Mouse (Mus musculus) Patski (cell line): ENCODE measurements around the gene Lrp4. TPM values are rescaled to one million over a fixed set of nuclear protein-coding genes. Genes with fewer than 3 reads are reported as not detected.

Experiments
- ATAC-seq: fragments of 100-300 bp; one replicate; pipeline ENCODE4 v1.8.0; 2021
- CTCF ChIA-PET: fragments of 350-600 bp; sonication (Branson Sonifier 250); formaldehyde crosslinking; loops from one replicate; lab custom pipeline; 2022; ENCODE audit warnings: inconsistent platforms; lab: Charles Lee
- POLR2A ChIA-PET: fragments of 350-600 bp; sonication (Branson Sonifier 250); formaldehyde crosslinking; loops from one replicate; lab custom pipeline; 2022; ENCODE audit warnings: antibody characterized with exemption, inconsistent platforms; lab: Charles Lee
- DNase-seq: peaks from one replicate; pipeline ENCODE4 v3.0.0-alpha.2; 2011; ENCODE audit warnings: low read depth, low spot score
- H3K27me3 ChIP-seq: fragments of 371-371 bp; one replicate; pipeline ENCODE4 v1.5.1; 2021
- CTCF ChIP-seq: fragments of 100-300 bp; IDR thresholded peaks from one replicate; pipeline ENCODE4 v1.5.1; 2021
- in situ Hi-C: fragments of 300-500 bp; cut with MboI; formaldehyde crosslinking; loops from 3 replicates; pipeline ENCODE4 v1.11.1; 2018; ENCODE audit warnings: low pct_unique_long_range_greater_than_20kb, mixed read lengths
- polyA plus RNA-seq: library from polyadenylated mRNA; unstranded; gene quantifications from one replicate; pipeline ENCODE4 v1.2.3, GENCODE M21; 2021

The Lrp4 gene
- polyA plus RNA-seq, 1 experiment from 2014 or later, result 3.4 TPM

DNA sequence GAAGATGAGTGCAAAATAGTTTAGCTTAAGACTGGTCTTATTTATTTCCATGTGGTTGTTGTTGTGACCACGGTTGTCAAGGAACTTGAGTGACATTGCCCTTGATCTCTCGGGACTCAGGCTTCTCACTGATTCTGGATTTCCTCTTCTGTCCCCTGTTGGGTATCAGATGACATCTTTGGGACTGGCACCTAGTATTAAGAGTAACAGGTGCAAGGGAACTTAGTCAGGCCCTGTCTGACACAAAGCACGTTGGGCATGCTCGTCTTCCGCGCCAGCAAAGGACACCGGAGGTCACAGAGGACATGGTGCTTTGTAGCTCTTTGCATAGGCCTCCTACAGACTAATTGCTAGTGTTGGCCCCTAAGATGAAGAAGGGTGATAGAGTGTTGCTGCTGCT, 3.5 kb downstream of the Lrp4 start:
- DNase-seq (no peak), ATAC-seq (no peak)
- ChIA-PET POLR2A (no interaction called here), CTCF (interaction anchor here (1.2 to 1.6 kb wide), 2 partner anchors 14 to 175 kb away, joined by 3 to 4 read pairs; no protein-coding TSS in a partner anchor)
- no peak for TF ChIP-seq CTCF
- in situ Hi-C loops, result no loop called here
- H3K27me3 ChIP-seq, result no peaks in the 10 kb centered on the region

DNA sequence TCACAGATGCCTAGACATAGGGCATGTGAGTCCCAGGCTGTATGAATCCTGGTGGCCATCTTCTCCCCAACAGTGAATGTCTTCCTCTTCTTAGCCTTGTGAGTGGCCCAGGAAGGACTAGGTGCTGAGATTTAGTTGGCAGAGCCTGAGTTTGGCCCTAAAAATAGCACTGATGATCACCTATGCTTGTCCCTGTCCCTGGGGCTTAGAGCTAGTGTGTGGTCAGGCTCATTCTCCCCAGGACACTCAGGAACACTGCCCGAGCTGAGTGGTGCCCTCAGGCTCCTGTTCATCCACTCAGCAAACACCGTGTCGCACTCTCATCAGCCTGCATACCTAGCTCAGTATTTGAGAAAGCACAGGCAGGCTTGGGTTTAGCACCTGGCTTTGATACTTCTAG, 4.0 kb downstream of the Lrp4 start:
- in situ Hi-C loops, result no loop called here
- POLR2A ChIA-PET, result no interaction called here
- no peak for ATAC-seq
- no peaks in the 10 kb centered on the region for H3K27me3 ChIP-seq
- CTCF ChIA-PET, result interaction anchor here (0.9 to 1.6 kb wide), 3 partner anchors 8 to 175 kb away, joined by 3 to 4 read pairs (median 3); no protein-coding TSS in a partner anchor
- DNase-seq, result no peak
- TF ChIP-seq CTCF, result no peak

DNA sequence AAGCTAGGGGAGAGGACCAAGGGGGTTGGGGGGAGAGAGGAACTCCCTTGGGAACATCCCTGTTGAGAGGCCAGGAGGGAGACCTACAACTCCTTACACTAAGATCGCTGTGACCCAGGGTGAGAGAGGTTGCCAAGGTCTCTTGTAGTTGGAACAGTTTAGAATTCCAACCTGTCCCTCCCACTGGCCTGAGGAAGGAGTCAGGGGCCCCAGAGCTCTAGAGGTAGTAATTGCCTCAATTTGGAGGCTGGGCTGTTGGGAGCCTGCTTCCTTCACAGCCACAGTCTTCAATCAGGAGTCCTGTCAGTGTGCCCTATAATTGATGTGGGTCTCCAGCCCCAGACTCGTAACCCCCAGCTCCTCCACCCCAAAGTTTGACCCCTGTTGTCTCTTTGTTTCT, 4.9 kb downstream of the Lrp4 start:
- in situ Hi-C loops, result no loop called here
- ChIA-PET CTCF (interaction anchor here (1.2 to 1.8 kb wide), 4 partner anchors 10 to 176 kb away, joined by 3 to 8 read pairs (median 4); no protein-coding TSS in a partner anchor), POLR2A (no interaction called here)
- TF ChIP-seq CTCF, result no peak
- DNase-seq (no peak), ATAC-seq (no peak)
- H3K27me3 ChIP-seq, result no peaks in the 10 kb centered on the region

DNA sequence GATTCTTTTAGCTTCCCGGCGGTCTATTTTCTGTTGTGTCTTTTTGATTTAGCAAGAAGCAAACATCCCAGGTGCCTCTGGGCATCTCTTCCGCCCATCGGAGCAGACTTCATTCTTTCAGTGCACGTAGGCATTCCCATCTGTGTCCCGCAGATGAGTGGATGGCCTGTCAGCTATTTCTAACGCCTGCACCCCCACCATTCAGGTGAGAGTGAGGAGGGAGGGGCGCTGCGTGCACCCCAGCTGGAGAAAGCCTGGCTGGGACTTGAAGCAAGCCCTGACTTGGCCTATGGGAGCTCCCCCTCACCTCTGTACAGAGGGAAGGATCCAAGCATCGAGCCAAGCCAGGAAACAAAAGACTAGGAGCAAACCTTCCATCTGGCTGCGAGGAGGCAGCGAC, 5.4 kb downstream of the Lrp4 start:
- no peaks in the 10 kb centered on the region for H3K27me3 ChIP-seq
- no peak for TF ChIP-seq CTCF
- ATAC-seq (no peak), DNase-seq (no peak)
- ChIA-PET CTCF (interaction anchor here (1.5 to 1.8 kb wide), 3 partner anchors 9 to 177 kb away, joined by 3 to 8 read pairs (median 4); no protein-coding TSS in a partner anchor), POLR2A (no interaction called here)
- in situ Hi-C loops, result no loop called here

DNA sequence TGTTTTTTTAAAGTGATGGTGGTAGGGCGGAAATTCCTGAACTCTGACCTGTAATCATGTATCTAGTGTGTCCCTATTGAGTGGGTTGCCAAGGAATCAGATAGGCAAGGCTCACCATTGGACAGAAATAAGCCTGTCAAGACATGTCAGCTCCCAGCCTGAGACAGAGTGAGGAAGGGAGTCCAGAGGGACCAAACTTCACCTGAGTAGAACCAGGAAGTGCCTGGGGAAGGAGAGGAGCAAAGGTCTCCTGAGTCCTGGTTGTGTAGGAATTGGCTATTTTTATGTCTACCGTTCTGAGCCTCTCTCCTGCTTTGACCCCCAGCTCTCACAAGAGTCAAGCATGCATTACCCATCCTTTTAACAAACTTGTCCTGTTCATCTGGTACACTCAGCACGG, 8.6 kb downstream of the Lrp4 start:
- no peak for DNase-seq
- ATAC-seq, result no peak
- ChIA-PET CTCF (no interaction called here), POLR2A (no interaction called here)
- TF ChIP-seq CTCF, result no peak
- no peaks in the 10 kb centered on the region for H3K27me3 ChIP-seq
- in situ Hi-C loops, result no loop called here

DNA sequence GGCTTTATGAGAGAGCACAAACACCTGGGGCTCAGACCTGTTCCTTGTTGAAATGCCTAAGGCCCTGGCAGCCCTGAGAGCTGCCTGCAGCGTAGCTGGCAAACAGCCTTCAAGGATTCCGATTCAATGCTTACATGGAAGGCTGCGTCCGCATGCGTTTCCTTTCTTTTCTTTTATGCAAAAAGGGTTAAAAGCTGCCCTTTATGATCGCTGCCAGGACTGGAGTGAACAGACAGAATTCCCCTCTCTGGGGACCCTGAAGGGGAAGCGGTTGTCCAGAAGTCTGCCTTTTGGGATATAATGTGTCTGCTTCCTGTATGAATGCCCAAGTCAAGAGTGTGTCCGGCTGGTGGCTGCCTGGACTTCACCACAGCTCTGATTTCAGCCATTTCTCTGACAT, 10.3 kb downstream of the Lrp4 start:
- DNase-seq (no peak), ATAC-seq (no peak)
- no peak for TF ChIP-seq CTCF
- ChIA-PET CTCF (interaction anchor here (2.4 kb wide), 1 partner anchor 182 kb away, joined by 6 read pairs; no protein-coding TSS in a partner anchor), POLR2A (no interaction called here)
- in situ Hi-C loops, result no loop called here
- H3K27me3 ChIP-seq, result no peaks in the 10 kb centered on the region

DNA sequence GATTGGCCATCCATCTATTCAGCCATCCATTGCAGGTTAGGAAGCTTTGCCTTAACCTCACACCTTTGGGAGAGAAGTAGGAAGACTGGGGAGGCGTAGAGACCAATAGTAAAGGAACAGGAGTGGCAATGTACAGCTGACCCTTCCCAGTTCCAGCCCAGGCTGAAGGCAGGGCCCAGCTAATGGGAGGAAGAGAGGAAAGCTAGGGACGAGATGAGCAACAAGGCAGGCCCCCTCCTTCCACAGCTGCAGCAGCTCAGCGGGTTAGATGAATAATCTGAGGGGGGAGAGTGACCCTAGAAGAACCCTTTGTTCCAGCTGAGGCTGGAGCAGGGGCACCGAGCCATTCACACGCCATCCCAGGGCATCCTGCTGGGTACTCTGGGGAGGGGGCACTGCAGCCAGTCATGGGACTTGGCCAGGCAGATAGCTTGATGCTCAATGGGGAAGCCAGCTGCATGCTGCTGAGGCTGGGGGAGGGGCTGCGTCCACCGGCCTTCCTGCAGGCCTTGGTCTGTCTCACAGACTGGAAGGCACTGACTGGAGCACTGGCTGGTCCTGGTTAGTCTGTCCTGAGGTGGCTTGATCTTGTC, 12.8 kb downstream of the Lrp4 start:
- no peak for TF ChIP-seq CTCF
- DNase-seq (no peak), ATAC-seq (no peak)
- in situ Hi-C loops, result no loop called here
- CTCF ChIA-PET, result interaction anchor here (0.8 to 3.0 kb wide), 4 partner anchors 7 to 184 kb away, joined by 3 to 8 read pairs (median 4); no protein-coding TSS in a partner anchor
- H3K27me3 ChIP-seq, result no peaks in the 10 kb centered on the region
- POLR2A ChIA-PET, result interaction anchor here (1.4 kb wide), 1 partner anchor 12 kb away, joined by 3 read pairs; no protein-coding TSS in a partner anchor

DNA sequence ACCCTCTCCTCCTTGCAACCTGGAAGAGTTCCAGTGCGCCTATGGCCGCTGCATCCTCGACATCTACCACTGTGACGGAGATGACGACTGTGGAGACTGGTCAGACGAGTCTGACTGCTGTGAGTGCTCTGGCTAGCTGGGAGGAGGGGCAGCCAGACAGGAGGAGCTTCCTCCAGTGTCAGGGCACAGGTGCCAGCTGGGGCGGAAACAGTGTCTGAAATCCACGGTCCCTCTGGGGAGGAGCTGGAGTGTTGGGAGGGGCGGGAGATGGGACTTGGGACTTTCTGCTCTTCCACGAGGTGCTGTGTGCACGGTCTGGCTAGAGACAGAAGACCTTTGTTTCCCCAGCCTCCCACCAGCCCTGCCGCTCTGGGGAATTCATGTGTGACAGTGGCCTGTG, 17.0 kb downstream of the Lrp4 start:
- ChIA-PET POLR2A (no interaction called here), CTCF (no interaction called here)
- ATAC-seq (no peak), DNase-seq (no peak)
- in situ Hi-C loops, result no loop called here
- H3K27me3 ChIP-seq, result no peaks in the 10 kb centered on the region
- TF ChIP-seq CTCF, result no peak

DNA sequence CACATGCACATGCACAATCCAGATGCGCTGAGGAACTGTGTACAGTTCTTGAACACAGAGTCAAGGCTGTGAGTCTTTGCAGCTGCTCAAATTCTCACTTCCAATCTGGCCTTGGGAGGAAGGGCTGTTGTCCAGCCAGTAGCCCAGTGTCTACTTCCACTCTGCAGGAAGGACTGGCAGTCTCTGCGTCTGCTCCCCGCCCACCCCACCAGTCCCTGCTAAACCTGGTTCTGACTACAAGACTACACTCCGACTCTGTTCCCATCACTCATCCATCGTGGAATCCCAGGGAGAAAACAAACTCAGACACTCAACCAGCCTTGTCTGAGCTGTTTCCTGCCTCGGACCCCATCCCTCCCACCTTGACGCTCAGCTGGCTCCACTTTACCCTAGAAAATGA, 18.5 kb downstream of the Lrp4 start:
- DNase-seq (no peak), ATAC-seq (no peak)
- TF ChIP-seq CTCF, result no peak
- in situ Hi-C loops, result no loop called here
- ChIA-PET CTCF (interaction anchor here (0.6 kb wide), 1 partner anchor 190 kb away, joined by 3 read pairs; no protein-coding TSS in a partner anchor), POLR2A (interaction anchor here (0.8 kb wide), 1 partner anchor 30 kb away, joined by 4 read pairs; no protein-coding TSS in a partner anchor)
- no peaks in the 10 kb centered on the region for H3K27me3 ChIP-seq

DNA sequence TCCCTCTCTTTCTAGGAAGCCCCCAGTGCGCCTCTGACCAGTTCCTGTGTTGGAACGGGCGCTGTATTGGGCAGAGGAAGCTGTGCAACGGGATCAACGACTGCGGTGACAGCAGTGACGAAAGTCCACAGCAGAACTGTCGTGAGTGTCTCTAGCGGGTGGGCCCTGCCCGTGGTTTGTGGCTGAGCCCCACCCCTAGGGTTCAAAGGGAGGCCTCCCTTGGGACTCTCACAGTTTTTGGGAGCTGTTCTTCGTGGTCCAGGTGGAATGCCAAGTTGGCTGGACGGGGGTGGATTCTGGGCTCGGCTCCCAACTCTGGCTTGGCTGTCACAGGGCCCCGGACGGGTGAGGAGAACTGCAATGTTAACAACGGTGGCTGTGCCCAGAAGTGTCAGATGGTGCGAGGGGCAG, 18.9 kb downstream of the Lrp4 start:
- H3K27me3 ChIP-seq, result no peaks in the 10 kb centered on the region
- TF ChIP-seq CTCF, result no peak
- DNase-seq (no peak), ATAC-seq (no peak)
- in situ Hi-C loops, result no loop called here
- POLR2A ChIA-PET, result interaction anchor here (0.8 kb wide), 1 partner anchor 29 kb away, joined by 4 read pairs; no protein-coding TSS in a partner anchor
- CTCF ChIA-PET, result interaction anchor here (1.5 to 2.3 kb wide), 2 partner anchors 11 to 177 kb away, joined by 4 to 7 read pairs; no protein-coding TSS in a partner anchor

DNA sequence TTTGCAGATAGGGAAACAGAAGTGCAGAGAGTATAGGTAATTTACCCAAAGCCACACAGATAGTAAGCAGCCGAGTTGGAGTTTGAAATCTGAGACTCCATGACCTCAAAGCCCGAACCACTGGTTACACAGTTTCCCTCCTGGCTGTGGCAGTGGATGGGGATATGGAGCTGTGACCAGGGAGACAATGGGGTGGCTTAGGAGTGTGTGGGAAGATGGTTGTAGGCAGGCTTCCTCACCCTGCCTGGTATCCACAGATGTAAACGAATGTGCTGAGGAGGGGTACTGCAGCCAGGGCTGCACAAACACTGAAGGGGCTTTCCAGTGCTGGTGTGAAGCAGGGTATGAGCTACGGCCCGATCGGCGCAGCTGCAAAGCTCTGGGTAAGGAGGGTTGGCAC, 19.5 kb downstream of the Lrp4 start:
- DNase-seq, result no peak
- no peak for ATAC-seq
- no peak for TF ChIP-seq CTCF
- H3K27me3 ChIP-seq, result no peaks in the 10 kb centered on the region
- in situ Hi-C loops, result no loop called here
- POLR2A ChIA-PET, result no interaction called here
- CTCF ChIA-PET, result interaction anchor here (1.0 to 2.3 kb wide), 3 partner anchors 10 to 191 kb away, joined by 3 to 7 read pairs (median 4); no protein-coding TSS in a partner anchor
